Mouse (Mus musculus) spleen, adult 2 months (tissue): ENCODE data around the gene Fam124b.

ENCODE experiments used
- CTCF ChIP-seq: fragments of 200-500 bp; IDR thresholded peaks from 2 replicates; pipeline ENCODE4 v1.5.1; 2011; ENCODE audit warnings: mild to moderate bottlenecking, inconsistent platforms; ENCODE audit not compliant: insufficient read depth, insufficient read length, insufficient replicate concordance; ENCODE audit errors: extremely low read depth
- POLR2A ChIP-seq: fragments of 200-500 bp; IDR thresholded peaks from 2 replicates; pipeline ENCODE4 v1.6.1; 2011; ENCODE audit warnings: low read depth, low read length, inconsistent platforms

- TF ChIP-seq CTCF (no peak), POLR2A (no peak)
Measured at GRCm38 (mm10) chr1:80202314-80202713, 16.0 kb downstream of the Fam124b start.
